Mouse (Mus musculus) hindbrain, embryonic 12.5 days (tissue): ENCODE data around the gene Pgghg. TPM values are rescaled to one million over a fixed set of nuclear protein-coding genes. Genes with fewer than 3 reads are reported as not detected.

Source experiments
- ATAC-seq: fragments of 200-750 bp; cut with Nextera tagmentation; 2 replicates; pipeline ENCODE4 v1.8.0; 2017; ENCODE audit warnings: moderate TSS enrichment; ENCODE audit not compliant: low FRiP score
- H3K27ac ChIP-seq: fragments of 300-500 bp; sonication (generic); 2 replicates; pipeline ENCODE4 v1.5.1; 2016; ENCODE audit warnings: mild to moderate bottlenecking
- H3K27me3 ChIP-seq: fragments of 300-500 bp; sonication (generic); 2 replicates; pipeline ENCODE4 v1.6.1; 2016; ENCODE audit warnings: mild to moderate bottlenecking
- H3K36me3 ChIP-seq: fragments of 300-500 bp; sonication (generic); 2 replicates; pipeline ENCODE4 v1.6.1; 2016; ENCODE audit warnings: mild to moderate bottlenecking
- H3K4me1 ChIP-seq: fragments of 300-500 bp; sonication (generic); 2 replicates; pipeline ENCODE4 v1.6.1; 2016
- H3K4me2 ChIP-seq: fragments of 300-500 bp; sonication (generic); replicated peaks from 2 replicates; pipeline ENCODE4 v1.6.1; 2016; ENCODE audit warnings: mild to moderate bottlenecking
- H3K4me3 ChIP-seq: fragments of 300-500 bp; sonication (generic); 2 replicates; pipeline ENCODE4 v1.5.1; 2016; ENCODE audit warnings: mild to moderate bottlenecking
- H3K9ac ChIP-seq: fragments of 300-500 bp; sonication (generic); 2 replicates; pipeline ENCODE4 v1.6.1; 2016; ENCODE audit warnings: mild to moderate bottlenecking, moderate library complexity
- H3K9me3 ChIP-seq: fragments of 300-500 bp; sonication (generic); replicated peaks from 2 replicates; pipeline ENCODE4 v1.6.1; 2016; ENCODE audit warnings: mild to moderate bottlenecking
- WGBS: fragments of 180-500 bp; shearing (Covaris S2); methylation state at CpG from one replicate; pipeline ENCODE4 v1.1.7; 2016; 5-methylcytosine and 5-hydroxymethylcytosine counted together
- polyA plus RNA-seq: library from polyadenylated mRNA; unstranded; fragments of >200 nt; fragmentation: Nextera tagmentation; extraction: Ambion mirVana; gene quantifications from 2 replicates; pipeline ENCODE4 v1.2.1, GENCODE M21; 2016

Pgghg gene
- polyA plus RNA-seq, 1 experiment from 2014 or later, result 15.5 TPM

GRCm38 (mm10) chr7:140908634-140909107, 32.5 kb upstream of the Pgghg start:
- Histone ChIP-seq H3K4me1 (peaks cover 4% of the 10 kb centered on the region; the same call in 1 of the 2 replicates), H3K27ac (no peak overlapping the region), H3K36me3 (no peaks in the 10 kb centered on the region), H3K27me3 (no peaks in the 10 kb centered on the region), H3K4me2 (peak overlapping the region; percentile 76), H3K4me3 (peak overlapping the region; percentile 35), H3K9ac (peak overlapping the region; percentile 39; the same call in 1 of the 2 replicates), H3K9me3 (no peaks in the 10 kb centered on the region)
- WGBS, result 1% methylated on average over 19 of the region's 19 CpGs
- ATAC-seq, result peak; percentile 56

GRCm38 (mm10) chr7:140912293-140912692, 28.9 kb upstream of the Pgghg start:
- H3K9me3 ChIP-seq, result no peaks in the 10 kb centered on the region
- no peak overlapping the region for H3K4me2 ChIP-seq
- H3K4me3 ChIP-seq, result no peak overlapping the region
- H3K36me3 ChIP-seq, result no peaks in the 10 kb centered on the region
- 75% methylated on average over 3 of the region's 3 CpGs for WGBS
- H3K4me1 ChIP-seq, result peaks cover 4% of the 10 kb centered on the region; the same call in 1 of the 2 replicates
- H3K27ac ChIP-seq, result no peak overlapping the region
- H3K9ac ChIP-seq, result no peak overlapping the region
- ATAC-seq, result no peak
- 0 out of 2 replicates have a peak, but pooled peaks cover under 1% of the 10 kb centered on the region for H3K27me3 ChIP-seq

GRCm38 (mm10) chr7:140912846-140913482, 28.2 kb upstream of the Pgghg start:
- no peak overlapping the region for H3K27ac ChIP-seq
- 64% methylated on average over 5 of the region's 5 CpGs for WGBS
- peaks cover 4% of the 10 kb centered on the region; the same call in 1 of the 2 replicates for H3K4me1 ChIP-seq
- peaks cover 7% of the 10 kb centered on the region for H3K27me3 ChIP-seq
- no peaks in the 10 kb centered on the region for H3K9me3 ChIP-seq
- no peak overlapping the region for H3K9ac ChIP-seq
- H3K36me3 ChIP-seq, result no peaks in the 10 kb centered on the region
- ATAC-seq, result no peak
- H3K4me2 ChIP-seq, result no peak overlapping the region
- no peak overlapping the region for H3K4me3 ChIP-seq

- no peak for ATAC-seq
Measured at GRCm38 (mm10) chr7:140914031-140914690, 27.0 kb upstream of the Pgghg start.

GRCm38 (mm10) chr7:140919911-140920310, 21.3 kb upstream of the Pgghg start:
- H3K4me1 ChIP-seq, result peaks cover 17% of the 10 kb centered on the region
- ATAC-seq, result no peak
- peaks cover 73% of the 10 kb centered on the region for H3K27me3 ChIP-seq
- no peak overlapping the region for H3K4me3 ChIP-seq
- H3K9ac ChIP-seq, result no peak overlapping the region
- H3K4me2 ChIP-seq, result no peak overlapping the region
- no peak overlapping the region for H3K27ac ChIP-seq
- WGBS, result 76% methylated on average over 4 of the region's 4 CpGs
- H3K36me3 ChIP-seq, result no peaks in the 10 kb centered on the region
- no peaks in the 10 kb centered on the region for H3K9me3 ChIP-seq

More at GRCm38 (mm10) chr7:140914031-140914690, 27.0 kb upstream of the Pgghg start:
- Histone ChIP-seq H3K27me3 (peaks cover 15% of the 10 kb centered on the region), H3K9me3 (no peaks in the 10 kb centered on the region), H3K4me3 (no peak overlapping the region), H3K36me3 (no peaks in the 10 kb centered on the region), H3K4me1 (no peaks in the 10 kb centered on the region), H3K4me2 (no peak overlapping the region), H3K9ac (no peak overlapping the region), H3K27ac (no peak overlapping the region)
- WGBS, result 84% methylated on average over 8 of the region's 8 CpGs

GRCm38 (mm10) chr7:140920418-140921029, 20.7 kb upstream of the Pgghg start, which contains the start of gene Nlrp6:
TSS of gene Nlrp6 (plus strand) at chr7:140920902.
- no peaks in the 10 kb centered on the region for H3K36me3 ChIP-seq
- no peak within 1 kb of the TSS for H3K9ac ChIP-seq
- H3K4me2 ChIP-seq, result peak within 1 kb of the TSS; percentile 87; the same call in 1 of the 2 replicates
- no peaks in the 10 kb centered on the region for H3K9me3 ChIP-seq
- ATAC-seq, result no peak
- H3K27ac ChIP-seq, result no peak within 1 kb of the TSS
- H3K4me1 ChIP-seq, result peaks cover 17% of the 10 kb centered on the region
- 80% methylated on average over 8 of the region's 8 CpGs for WGBS
- peaks cover 78% of the 10 kb centered on the region for H3K27me3 ChIP-seq
- H3K4me3 ChIP-seq, result no peak within 1 kb of the TSS

- no peak overlapping the region for H3K9ac ChIP-seq
- no peaks in the 10 kb centered on the region for H3K9me3 ChIP-seq
- 27% methylated on average over 22 of the region's 22 CpGs for WGBS
- no peak overlapping the region for H3K4me3 ChIP-seq
- H3K27me3 ChIP-seq, result peaks cover 82% of the 10 kb centered on the region
- no peak for ATAC-seq
- H3K4me2 ChIP-seq, result peak overlapping the region; percentile 87; the same call in 1 of the 2 replicates
- H3K36me3 ChIP-seq, result no peaks in the 10 kb centered on the region
- H3K4me1 ChIP-seq, result peaks cover 17% of the 10 kb centered on the region
- no peak overlapping the region for H3K27ac ChIP-seq
Measured at GRCm38 (mm10) chr7:140921225-140921975, 19.8 kb upstream of the Pgghg start.

GRCm38 (mm10) chr7:140922398-140923069, 18.7 kb upstream of the Pgghg start:
- no peak for ATAC-seq

GRCm38 (mm10) chr7:140923070-140923775, 18.0 kb upstream of the Pgghg start:
- no peaks in the 10 kb centered on the region for H3K36me3 ChIP-seq
- H3K4me1 ChIP-seq, result peaks cover 17% of the 10 kb centered on the region
- no peak for ATAC-seq
- peak overlapping the region; percentile 87 for H3K4me2 ChIP-seq
- H3K4me3 ChIP-seq, result peak overlapping the region; percentile 37
- peaks cover 76% of the 10 kb centered on the region for H3K27me3 ChIP-seq
- peak overlapping the region; percentile 44 for H3K9ac ChIP-seq
- 19% methylated on average over 30 of the region's 30 CpGs for WGBS
- H3K9me3 ChIP-seq, result no peaks in the 10 kb centered on the region
- H3K27ac ChIP-seq, result no peak overlapping the region

More at GRCm38 (mm10) chr7:140922398-140923069, 18.7 kb upstream of the Pgghg start:
- H3K27me3 ChIP-seq, result peaks cover 83% of the 10 kb centered on the region
- H3K9ac ChIP-seq, result peak overlapping the region; percentile 44
- under 1% methylated on average over 49 of the region's 49 CpGs for WGBS
- H3K4me1 ChIP-seq, result peaks cover 17% of the 10 kb centered on the region
- no peak overlapping the region for H3K27ac ChIP-seq
- H3K36me3 ChIP-seq, result no peaks in the 10 kb centered on the region
- peak overlapping the region; percentile 37 for H3K4me3 ChIP-seq
- peak overlapping the region; percentile 87 for H3K4me2 ChIP-seq
- H3K9me3 ChIP-seq, result no peaks in the 10 kb centered on the region

- H3K4me1 ChIP-seq, result peaks cover 13% of the 10 kb centered on the region
- H3K27ac ChIP-seq, result no peak overlapping the region
- H3K9ac ChIP-seq, result no peak overlapping the region
- no peak overlapping the region for H3K4me2 ChIP-seq
- WGBS, result 79% methylated on average over 6 of the region's 6 CpGs
- ATAC-seq, result no peak
- H3K27me3 ChIP-seq, result peaks cover 41% of the 10 kb centered on the region
- no peaks in the 10 kb centered on the region for H3K36me3 ChIP-seq
- H3K4me3 ChIP-seq, result no peak overlapping the region
- H3K9me3 ChIP-seq, result no peaks in the 10 kb centered on the region
Measured at GRCm38 (mm10) chr7:140927181-140927580, 14.0 kb upstream of the Pgghg start.

- Histone ChIP-seq H3K9ac (no peak overlapping the region), H3K27me3 (peaks cover 3% of the 10 kb centered on the region; the same call in 1 of the 2 replicates), H3K4me3 (no peak overlapping the region), H3K4me2 (no peak overlapping the region), H3K9me3 (no peaks in the 10 kb centered on the region), H3K4me1 (peaks cover 20% of the 10 kb centered on the region), H3K36me3 (no peaks in the 10 kb centered on the region), H3K27ac (no peak overlapping the region)
- no peak for ATAC-seq
- 43% methylated on average over 3 of the region's 3 CpGs for WGBS
Measured at GRCm38 (mm10) chr7:140938436-140938835, 2.8 kb upstream of the Pgghg start.
